Mouse (Mus musculus) stomach, embryonic 16.5 days (tissue): ENCODE results near the gene Foxl1. TPM values are rescaled to one million over a fixed set of nuclear protein-coding genes. Genes with fewer than 3 reads are reported as not detected.
"Not testable (repeated sequence)": the region's sequence is repeated elsewhere in the genome, so short reads cannot be mapped to it uniquely, and the experiment has no call there.

Source experiments
- ATAC-seq: fragments of 200-750 bp; cut with Nextera tagmentation; 2 replicates; pipeline ENCODE4 v1.8.0; 2017; ENCODE audit warnings: moderate number of reproducible peaks, moderate TSS enrichment; ENCODE audit not compliant: insufficient read depth, low FRiP score
- H3K27ac ChIP-seq: fragments of 300-500 bp; sonication (generic); 2 replicates; pipeline ENCODE4 v1.5.1; 2014; ENCODE audit warnings: low read length
- H3K27me3 ChIP-seq: fragments of 300-500 bp; sonication (generic); 2 replicates; pipeline ENCODE4 v1.6.1; 2014; ENCODE audit warnings: low read length, control low read depth, mixed read lengths; ENCODE audit not compliant: control insufficient read depth, insufficient read depth
- H3K36me3 ChIP-seq: fragments of 300-500 bp; sonication (generic); 2 replicates; pipeline ENCODE4 v1.6.1; 2014; ENCODE audit warnings: low read length; ENCODE audit not compliant: control insufficient read depth, insufficient read depth
- H3K4me1 ChIP-seq: fragments of 300-500 bp; sonication (generic); 2 replicates; pipeline ENCODE4 v1.6.1; 2014; ENCODE audit warnings: low read length, control low read depth, mixed read lengths; ENCODE audit not compliant: control insufficient read depth, insufficient read depth
- H3K4me2 ChIP-seq: fragments of 300-500 bp; sonication (generic); 2 replicates; pipeline ENCODE4 v1.6.1; 2014; ENCODE audit warnings: low read depth, low read length, mixed read lengths
- H3K4me3 ChIP-seq: fragments of 300-500 bp; sonication (generic); replicated peaks from 2 replicates; pipeline ENCODE4 v1.5.1; 2014; ENCODE audit warnings: mild to moderate bottlenecking, low read length
- H3K9ac ChIP-seq: fragments of 300-500 bp; sonication (generic); 2 replicates; pipeline ENCODE4 v1.6.1; 2014; ENCODE audit warnings: low read length
- H3K9me3 ChIP-seq: fragments of 300-500 bp; sonication (generic); replicated peaks from 2 replicates; pipeline ENCODE4 v1.6.1; 2016; ENCODE audit warnings: low read length, control low read depth; ENCODE audit not compliant: control insufficient read depth
- WGBS: fragments of 180-500 bp; shearing (Covaris S2); extraction: QIAGEN DNeasy Blood & Tissue Kit; methylation state at CpG from one replicate; pipeline ENCODE4 v1.1.7; 2014; 5-methylcytosine and 5-hydroxymethylcytosine counted together
- polyA plus RNA-seq: library from polyadenylated mRNA; unstranded; fragments of >200 nt; fragmentation: Nextera tagmentation; extraction: Ambion mirVana; gene quantifications from 2 replicates; pipeline ENCODE4 v1.2.1, GENCODE M21; 2015

The Foxl1 gene
- polyA plus RNA-seq, 1 experiment from 2014 or later = 4.0 TPM

DNA sequence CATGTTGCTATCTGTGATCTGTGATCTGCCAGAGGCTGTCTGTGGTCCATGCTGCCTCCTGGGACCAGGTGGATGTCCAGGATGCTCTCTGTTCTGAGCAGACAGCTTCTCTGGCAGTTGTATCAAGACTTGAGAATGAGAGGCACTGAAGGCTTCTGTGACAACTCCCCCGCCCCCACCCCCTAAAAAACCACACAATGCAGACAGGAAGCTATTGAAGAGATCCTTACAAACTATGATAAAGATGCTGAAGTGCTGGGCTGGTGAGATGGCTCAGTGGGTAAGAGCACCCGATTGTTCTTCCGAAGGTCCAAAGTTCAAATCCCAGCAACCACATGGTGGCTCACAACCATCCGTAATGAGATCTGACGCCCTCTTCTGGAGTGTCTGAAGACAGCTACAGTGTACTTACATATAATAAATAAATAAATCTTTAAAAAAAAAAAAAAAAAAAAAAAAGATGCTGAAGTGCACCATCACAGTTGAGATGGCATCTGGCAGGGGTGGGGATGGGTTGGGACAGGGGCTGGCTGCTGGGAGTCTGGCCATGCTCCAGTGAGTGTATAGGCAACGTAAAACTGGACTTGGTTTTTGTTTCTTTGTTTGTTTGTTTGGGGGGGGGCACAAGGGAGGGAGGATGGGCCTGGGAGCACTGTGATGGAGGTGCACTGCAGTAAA, 17.9 kb downstream of the Foxl1 start:
- H3K9ac ChIP-seq, H3K4me3 ChIP-seq, H3K4me2 ChIP-seq, H3K27me3 ChIP-seq, H3K27ac ChIP-seq, H3K4me1 ChIP-seq, H3K9me3 ChIP-seq, H3K36me3 ChIP-seq, ATAC-seq: not testable (repeated sequence)
- WGBS = 72% methylated on average over 4 of the region's 6 CpGs

GRCm38 (mm10) chr8:121148573-121149083, 20.9 kb downstream of the Foxl1 start:
- no peak for ATAC-seq
- 8% methylated on average over 8 of the region's 8 CpGs for WGBS
- no peaks in the 10 kb centered on the region for H3K9me3 ChIP-seq

DNA sequence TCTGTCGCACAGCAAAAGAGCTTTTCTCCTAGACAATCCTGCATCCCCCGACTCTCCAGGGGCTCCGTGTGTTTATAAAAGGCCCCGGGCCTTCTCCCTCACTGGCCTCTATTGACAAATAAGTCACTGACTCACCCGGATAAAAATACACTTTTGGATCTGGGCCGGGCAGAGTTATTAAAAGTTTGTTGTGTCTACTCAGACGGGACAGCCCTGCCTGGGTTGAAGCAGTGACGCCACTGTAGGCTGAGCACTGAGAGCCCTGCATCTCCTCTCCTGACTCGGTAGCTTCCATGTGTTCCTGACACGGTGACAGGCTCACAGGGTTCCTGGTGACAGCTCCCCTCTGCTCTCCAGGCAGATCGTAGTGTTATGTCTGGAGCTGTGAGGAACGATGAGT, 24.7 kb downstream of the Foxl1 start:
- Histone ChIP-seq H3K4me1 (0 out of 2 replicates have a peak, but pooled peaks cover 3% of the 10 kb centered on the region), H3K9ac (no peak overlapping the region), H3K9me3 (no peaks in the 10 kb centered on the region), H3K4me3 (no peak overlapping the region), H3K4me2 (no peak overlapping the region), H3K27me3 (no peaks in the 10 kb centered on the region), H3K36me3 (no peaks in the 10 kb centered on the region), H3K27ac (no peak overlapping the region)
- ATAC-seq = peak; percentile 48
- WGBS = 40% methylated on average over 12 of the region's 12 CpGs

More at GRCm38 (mm10) chr8:121148573-121149083, 20.9 kb downstream of the Foxl1 start:
- H3K4me3 ChIP-seq = no peak overlapping the region
- no peak overlapping the region for H3K4me2 ChIP-seq
- no peaks in the 10 kb centered on the region for H3K36me3 ChIP-seq
- peak overlapping the region; percentile 28; the same call in 1 of the 2 replicates for H3K9ac ChIP-seq
- H3K4me1 ChIP-seq = 0 out of 2 replicates have a peak, but pooled peaks cover 3% of the 10 kb centered on the region
- no peaks in the 10 kb centered on the region for H3K27me3 ChIP-seq
- no peak overlapping the region for H3K27ac ChIP-seq

DNA sequence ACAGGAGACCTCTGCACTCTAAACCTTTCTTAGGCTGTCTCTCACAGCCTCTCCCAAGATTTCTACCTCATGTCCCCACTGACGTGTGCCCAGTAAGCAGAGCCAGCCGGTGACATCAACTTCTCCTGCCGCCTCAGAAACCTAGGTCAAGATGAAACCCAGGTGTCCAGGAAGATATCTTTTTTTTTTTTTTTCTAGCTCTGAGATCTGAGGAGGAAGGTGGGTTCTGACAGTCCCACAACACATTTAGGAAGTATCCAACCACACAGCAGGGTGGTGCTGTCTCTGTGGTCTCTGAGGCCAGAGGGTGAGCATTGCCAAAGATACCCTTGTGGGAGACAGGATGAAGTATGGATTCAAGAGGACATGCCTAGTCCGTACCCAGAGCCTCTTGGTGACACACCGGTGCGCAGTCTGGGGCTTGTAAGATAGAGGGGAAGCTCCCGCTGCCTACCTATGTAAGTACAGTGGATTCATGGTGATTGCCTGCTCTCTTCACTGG, 29.3 kb downstream of the Foxl1 start:
- ATAC-seq = no peak
- WGBS = 87% methylated on average over 7 of the region's 7 CpGs
- no peaks in the 10 kb centered on the region for H3K9me3 ChIP-seq

DNA sequence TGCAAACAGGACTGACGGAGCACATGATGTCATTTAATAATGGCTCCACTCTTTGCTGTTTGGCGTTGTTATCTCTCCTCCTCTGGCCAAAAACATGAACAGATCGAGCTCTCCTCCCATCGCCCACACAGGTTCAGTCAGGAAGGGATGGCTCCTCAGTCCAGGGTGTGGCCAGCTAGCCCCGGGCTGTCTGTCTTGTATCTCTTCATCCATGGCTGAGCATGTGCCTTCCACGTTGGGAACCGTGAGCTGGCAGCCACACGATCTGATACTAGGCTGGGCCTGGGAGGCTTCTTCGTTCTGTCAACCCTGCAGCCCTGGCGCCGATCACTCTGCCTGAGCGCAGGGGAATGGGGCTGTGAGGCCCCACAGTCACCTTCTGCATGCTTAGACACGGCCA, 31.1 kb downstream of the Foxl1 start:
- Histone ChIP-seq H3K9me3 (no peaks in the 10 kb centered on the region), H3K4me1 (peaks cover 7% of the 10 kb centered on the region), H3K36me3 (no peaks in the 10 kb centered on the region), H3K27ac (no peak overlapping the region), H3K4me3 (no peak overlapping the region), H3K9ac (no peak overlapping the region), H3K4me2 (no peak overlapping the region), H3K27me3 (no peaks in the 10 kb centered on the region)
- no peak for ATAC-seq
- WGBS = 64% methylated on average over 13 of the region's 13 CpGs

More for the DNA sequence above, 29.3 kb downstream of the Foxl1 start:
- Histone ChIP-seq H3K4me3 (no peak overlapping the region), H3K36me3 (no peaks in the 10 kb centered on the region), H3K4me1 (no peaks in the 10 kb centered on the region), H3K27ac (no peak overlapping the region), H3K4me2 (no peak overlapping the region), H3K9ac (no peak overlapping the region), H3K27me3 (no peaks in the 10 kb centered on the region)

- H3K9ac ChIP-seq = no peak overlapping the region
- H3K4me1 ChIP-seq = peaks cover 13% of the 10 kb centered on the region
- H3K4me3 ChIP-seq = no peak overlapping the region
- 88% methylated on average over 5 of the region's 5 CpGs for WGBS
- H3K4me2 ChIP-seq = no peak overlapping the region
- no peaks in the 10 kb centered on the region for H3K36me3 ChIP-seq
- no peak for ATAC-seq
- H3K9me3 ChIP-seq = no peaks in the 10 kb centered on the region
- H3K27me3 ChIP-seq = no peaks in the 10 kb centered on the region
- H3K27ac ChIP-seq = no peak overlapping the region
These were observed 33.7 kb downstream of the Foxl1 start for GRCm38 (mm10) chr8:121161437-121161836.

- Histone ChIP-seq H3K9me3 (no peaks in the 10 kb centered on the region), H3K4me2 (no peak overlapping the region), H3K27me3 (no peaks in the 10 kb centered on the region), H3K27ac (no peak overlapping the region), H3K4me3 (no peak overlapping the region), H3K4me1 (peaks cover 13% of the 10 kb centered on the region), H3K9ac (no peak overlapping the region), H3K36me3 (no peaks in the 10 kb centered on the region)
- ATAC-seq = no peak
- WGBS = 65% methylated on average over 4 of the region's 4 CpGs
These were observed 34.7 kb downstream of the Foxl1 start for GRCm38 (mm10) chr8:121162413-121162812.

GRCm38 (mm10) chr8:121162906-121163695, 35.4 kb downstream of the Foxl1 start:
- Histone ChIP-seq H3K36me3 (no peaks in the 10 kb centered on the region), H3K9ac (no peak overlapping the region), H3K27ac (no peak overlapping the region), H3K9me3 (no peaks in the 10 kb centered on the region), H3K4me2 (no peak overlapping the region), H3K27me3 (no peaks in the 10 kb centered on the region), H3K4me1 (peaks cover 13% of the 10 kb centered on the region), H3K4me3 (no peak overlapping the region)
- ATAC-seq = no peak
- WGBS = 63% methylated on average over 11 of the region's 11 CpGs

- Histone ChIP-seq H3K9me3 (no peaks in the 10 kb centered on the region), H3K27ac (no peak overlapping the region), H3K36me3 (no peaks in the 10 kb centered on the region), H3K9ac (no peak overlapping the region), H3K27me3 (no peaks in the 10 kb centered on the region), H3K4me3 (no peak overlapping the region), H3K4me1 (peaks cover 13% of the 10 kb centered on the region), H3K4me2 (no peak overlapping the region)
- peak; percentile 75; the same call in 1 of the 2 replicates for ATAC-seq
- WGBS = 37% methylated on average over 8 of the region's 8 CpGs
These were observed 36.3 kb downstream of the Foxl1 start for GRCm38 (mm10) chr8:121164017-121164469.
